Mouse (Mus musculus): ENCODE measurements around the gene Iqcf3.

The Iqcf3 gene

DNA sequence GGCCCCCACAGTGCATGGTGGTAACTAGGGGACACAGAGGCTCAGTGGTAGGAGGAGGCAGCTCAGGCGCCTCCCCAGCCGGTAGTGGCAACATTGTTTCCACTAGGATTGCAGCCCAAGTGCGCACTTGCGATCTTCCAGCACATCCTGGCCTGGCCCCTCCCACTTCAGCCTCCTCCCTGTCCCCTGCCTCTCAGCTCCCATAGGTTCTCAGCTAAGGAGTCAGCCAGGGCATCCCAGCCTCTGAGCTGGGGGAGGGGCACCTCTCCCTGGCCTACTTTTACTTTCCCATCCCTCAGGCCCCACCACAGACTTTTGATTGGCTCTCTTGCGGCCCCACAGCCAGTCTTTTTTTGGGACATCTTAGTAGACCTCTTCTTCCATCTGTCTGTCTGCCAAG is 89.5 kb downstream of the Iqcf3 start:
- DNase-seq (ENCODE audit: low spot score in 2 of 2): peak; percentile 64 to 67

GRCm38 (mm10) chr9:106470991-106471750 is 90.3 kb downstream of the Iqcf3 start:
- DNase-seq (ENCODE audit: low spot score in 2 of 2): peak in 1 of 2 experiments; percentile 22

DNA sequence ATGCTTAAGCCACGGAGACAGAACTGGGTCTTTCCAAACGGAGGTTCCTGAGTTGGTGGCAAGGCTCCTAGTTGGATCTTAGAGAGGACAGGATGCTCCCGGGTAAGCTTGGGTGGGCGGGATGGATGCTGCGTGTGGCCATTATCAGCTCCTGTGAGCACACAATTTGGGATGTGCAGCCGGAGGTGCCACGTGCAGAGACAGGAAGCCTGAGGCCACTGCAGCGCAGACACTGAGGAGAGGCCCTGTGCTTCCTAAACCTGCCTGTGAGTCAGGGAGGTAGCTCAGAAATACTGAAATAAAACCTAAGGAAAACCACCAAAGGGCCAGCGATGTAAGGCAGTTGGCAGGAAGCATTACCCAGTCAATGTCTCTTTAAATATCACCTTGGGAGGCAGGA is 91.7 kb downstream of the Iqcf3 start:
- peak in 1 of 2 experiments; percentile 17 for DNase-seq (ENCODE audit: low spot score in 2 of 2)

DNA sequence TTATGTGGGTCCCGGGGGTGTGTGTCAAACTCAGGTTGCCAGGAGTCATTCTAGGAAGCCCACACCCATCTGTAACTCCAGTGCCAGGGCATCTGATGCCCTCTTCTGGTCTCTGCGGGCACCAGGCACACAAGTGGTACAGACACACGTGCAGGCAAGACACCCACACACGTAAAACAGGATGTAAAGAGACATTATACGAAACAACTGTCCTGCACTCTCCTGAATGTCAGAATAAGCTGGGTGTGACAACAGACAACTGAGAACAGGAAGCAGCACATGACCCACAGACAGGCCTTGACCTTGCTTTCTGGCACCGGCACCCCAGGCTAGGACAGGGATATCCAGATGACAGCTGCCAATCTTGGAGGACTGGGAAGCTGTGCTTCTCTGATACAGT is 92.1 kb downstream of the Iqcf3 start:
- DNase-seq (ENCODE audit: low spot score in 2 of 2): no peak

- no peak for DNase-seq (ENCODE audit: low spot score in 2 of 2)
Measured at GRCm38 (mm10) chr9:106467746-106468145, 93.7 kb downstream of the Iqcf3 start.

GRCm38 (mm10) chr9:106466721-106467120 is 94.7 kb downstream of the Iqcf3 start:
- no peak for DNase-seq (ENCODE audit: low spot score in 2 of 2)

- peak; percentile 71 to 76 for DNase-seq (ENCODE audit: low spot score in 2 of 2)
Measured at GRCm38 (mm10) chr9:106465571-106466200, 95.7 kb downstream of the Iqcf3 start, which contains the start of gene Gpr62. TSS of gene Gpr62 (minus strand) at chr9:106465938.

DNA sequence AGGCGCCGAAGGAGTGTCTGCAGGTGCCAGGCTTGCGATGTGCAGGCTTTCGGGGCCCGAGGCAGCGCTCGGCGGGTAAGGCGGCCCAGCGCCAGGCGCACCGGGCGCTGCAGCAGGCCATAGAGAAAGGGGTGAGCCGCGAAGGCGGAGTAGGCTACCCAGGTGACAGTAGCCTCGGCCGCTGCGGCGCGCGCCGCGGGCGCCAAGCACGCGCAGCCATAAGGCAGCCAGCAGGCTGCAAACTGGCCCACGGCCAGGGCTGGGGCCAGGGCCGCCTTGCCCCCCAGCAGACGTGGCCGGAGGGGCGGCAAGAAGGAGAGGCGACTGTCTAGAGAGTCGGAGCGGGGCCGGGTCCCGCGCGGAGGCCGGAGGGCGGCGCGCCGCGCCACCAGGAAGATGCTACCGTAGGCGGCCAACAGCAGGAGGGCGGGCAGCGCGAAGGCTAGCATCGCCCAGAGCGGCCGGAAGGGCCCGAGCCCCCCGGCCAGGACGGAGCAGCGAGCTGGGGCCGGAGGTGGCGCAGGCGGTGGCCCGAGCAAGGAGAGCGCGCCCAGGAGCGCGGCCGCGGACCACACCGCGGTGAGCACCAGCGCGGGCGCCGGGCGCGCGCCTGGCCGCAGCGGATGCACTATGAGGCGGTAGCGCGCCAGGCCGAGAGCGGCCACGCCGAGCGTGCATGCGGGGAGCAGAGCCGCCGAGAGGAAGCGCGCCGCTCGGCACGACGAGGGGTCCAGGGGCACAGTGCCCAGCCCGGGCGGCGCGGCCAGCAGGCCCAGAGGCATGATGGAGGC is 96.5 kb downstream of the Iqcf3 start:
- peak; percentile 86 to 88 for DNase-seq (ENCODE audit: low spot score in 2 of 2)

DNA sequence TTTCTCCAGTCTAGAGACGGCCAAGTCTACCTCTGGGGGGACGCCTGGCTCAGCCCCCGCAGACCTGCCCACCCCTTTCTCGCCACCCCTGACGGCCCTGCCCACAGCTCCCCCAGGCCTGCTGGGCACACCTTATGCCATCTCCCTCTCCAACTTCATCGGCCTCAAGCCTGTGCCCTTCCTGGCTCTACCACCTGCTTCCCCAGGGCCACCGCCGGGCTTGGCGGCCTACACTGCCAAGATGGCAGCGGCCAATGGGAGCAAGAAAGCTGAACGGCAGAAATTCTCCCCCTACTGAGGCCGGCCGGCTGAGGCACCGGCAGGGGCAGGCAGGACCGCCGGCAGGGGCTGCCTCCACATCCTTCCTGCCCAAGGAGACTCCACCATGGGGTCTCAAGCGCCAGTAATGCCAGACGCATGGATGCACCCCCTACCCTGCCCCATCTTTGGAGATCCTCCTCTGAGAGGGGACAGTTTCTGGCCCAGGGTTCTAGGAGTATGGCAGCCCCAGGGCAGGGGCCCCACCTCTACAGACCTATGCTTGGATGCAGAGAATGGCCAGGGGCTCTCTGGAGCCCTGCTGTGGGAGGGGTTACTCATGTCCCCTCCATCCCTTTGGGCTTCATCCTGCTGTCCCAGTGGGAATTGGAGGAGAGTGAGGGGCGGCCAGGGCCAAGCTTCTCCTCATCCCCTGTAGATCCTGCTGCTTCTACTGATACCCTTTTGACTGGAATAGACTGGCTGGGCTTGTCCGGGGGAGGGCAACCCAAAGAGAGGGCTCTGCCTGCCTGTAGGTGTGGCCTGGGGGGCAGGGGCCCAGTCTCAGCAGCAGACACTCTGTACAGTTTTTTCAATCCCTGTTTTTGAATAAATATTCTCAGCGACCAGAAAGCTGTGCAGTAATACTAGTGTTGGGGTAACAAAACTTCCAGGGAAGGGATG is 98.0 kb downstream of the Iqcf3 start:
- DNase-seq (ENCODE audit: low spot score in 2 of 2): no peak

DNA sequence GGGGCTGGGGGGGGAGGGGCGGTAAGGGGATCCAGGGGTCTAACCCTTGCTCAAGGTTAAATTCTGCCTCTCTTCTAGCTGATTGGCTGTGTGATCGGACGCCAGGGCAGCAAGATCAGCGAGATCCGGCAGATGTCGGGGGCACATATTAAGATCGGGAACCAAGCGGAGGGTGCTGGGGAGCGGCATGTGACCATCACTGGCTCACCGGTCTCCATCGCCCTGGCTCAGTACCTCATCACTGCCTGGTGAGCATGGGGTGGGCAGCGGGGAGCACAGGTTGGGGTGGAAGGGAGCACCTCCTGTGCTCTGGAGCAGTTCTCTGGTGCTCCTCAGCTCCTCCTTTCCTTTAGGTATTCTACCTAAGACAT is 99.0 kb downstream of the Iqcf3 start:
- no peak for DNase-seq (ENCODE audit: low spot score in 2 of 2)

DNA sequence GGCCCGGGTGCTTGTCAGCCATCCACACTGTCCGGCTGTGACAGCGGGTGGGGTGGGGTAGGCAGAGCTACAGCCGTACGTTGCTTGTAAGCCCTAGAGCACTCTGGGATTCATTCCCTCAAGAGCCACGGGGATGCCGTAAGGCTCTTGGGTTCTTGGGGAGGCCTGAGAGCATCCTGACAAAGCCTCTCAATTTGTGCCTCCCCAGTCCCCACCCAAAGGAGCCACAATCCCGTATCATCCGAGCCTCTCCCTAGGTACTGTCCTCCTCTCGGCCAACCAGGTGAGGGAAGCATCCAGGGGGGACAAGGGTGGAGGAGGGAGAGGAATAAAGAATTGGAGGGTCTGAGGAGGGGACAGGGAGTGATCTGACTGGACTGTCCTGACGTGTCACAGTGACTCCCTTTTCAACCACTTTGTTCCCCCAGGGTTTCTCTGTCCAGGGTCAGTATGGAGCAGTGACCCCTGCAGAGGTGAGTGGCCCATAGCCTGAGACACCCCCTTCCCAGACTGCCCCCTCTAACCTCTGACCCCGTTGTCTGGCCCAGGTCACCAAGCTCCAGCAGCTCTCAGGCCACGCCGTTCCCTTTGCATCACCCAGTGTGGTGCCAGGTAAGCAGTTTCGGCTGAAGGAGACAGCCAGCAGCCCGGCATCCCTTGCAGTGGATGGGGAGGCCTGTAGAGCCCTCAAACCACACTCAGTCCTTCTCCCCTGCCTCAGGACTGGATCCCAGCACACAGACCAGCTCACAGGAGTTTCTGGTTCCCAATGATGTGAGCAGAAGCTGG is 99.6 kb downstream of the Iqcf3 start:
- no peak for DNase-seq (ENCODE audit: low spot score in 2 of 2)

- DNase-seq (ENCODE audit: low spot score in 2 of 2): no peak
Measured at GRCm38 (mm10) chr9:106461026-106461415, 100.4 kb downstream of the Iqcf3 start.

GRCm38 (mm10) chr9:106460401-106461025 is 100.9 kb downstream of the Iqcf3 start:
- DNase-seq (ENCODE audit: low spot score in 2 of 2): no peak

- DNase-seq (ENCODE audit: low spot score in 2 of 2): no peak
Measured at GRCm38 (mm10) chr9:106459946-106460345, 101.5 kb downstream of the Iqcf3 start.

DNA sequence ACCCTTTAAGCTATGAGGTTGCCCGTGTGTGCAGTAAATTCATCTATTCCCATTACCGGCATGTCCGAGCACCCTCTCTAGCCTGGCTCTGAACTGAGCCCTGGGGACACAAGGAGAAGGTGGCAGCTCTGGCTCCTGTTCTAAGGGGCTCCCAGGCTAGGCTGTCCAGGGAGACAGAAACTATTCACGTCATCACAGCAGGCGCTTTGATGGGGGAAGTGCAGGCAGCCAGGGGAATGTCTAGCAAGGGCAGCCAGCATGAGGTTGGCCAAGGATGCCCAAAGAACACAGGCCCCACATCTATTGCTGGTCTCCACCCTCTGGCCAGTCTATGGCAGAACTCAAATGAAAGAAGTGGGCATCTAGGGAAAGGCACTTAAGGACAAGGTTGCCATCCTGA is 103.5 kb downstream of the Iqcf3 start:
- DNase-seq (ENCODE audit: low spot score in 2 of 2): no peak

GRCm38 (mm10) chr9:106457163-106457559 is 104.3 kb downstream of the Iqcf3 start:
- DNase-seq (ENCODE audit: low spot score in 2 of 2): no peak

- peak in 1 of 2 experiments; percentile 59 for DNase-seq (ENCODE audit: low spot score in 2 of 2)
Measured at GRCm38 (mm10) chr9:106456325-106457162, 104.9 kb downstream of the Iqcf3 start.

DNA sequence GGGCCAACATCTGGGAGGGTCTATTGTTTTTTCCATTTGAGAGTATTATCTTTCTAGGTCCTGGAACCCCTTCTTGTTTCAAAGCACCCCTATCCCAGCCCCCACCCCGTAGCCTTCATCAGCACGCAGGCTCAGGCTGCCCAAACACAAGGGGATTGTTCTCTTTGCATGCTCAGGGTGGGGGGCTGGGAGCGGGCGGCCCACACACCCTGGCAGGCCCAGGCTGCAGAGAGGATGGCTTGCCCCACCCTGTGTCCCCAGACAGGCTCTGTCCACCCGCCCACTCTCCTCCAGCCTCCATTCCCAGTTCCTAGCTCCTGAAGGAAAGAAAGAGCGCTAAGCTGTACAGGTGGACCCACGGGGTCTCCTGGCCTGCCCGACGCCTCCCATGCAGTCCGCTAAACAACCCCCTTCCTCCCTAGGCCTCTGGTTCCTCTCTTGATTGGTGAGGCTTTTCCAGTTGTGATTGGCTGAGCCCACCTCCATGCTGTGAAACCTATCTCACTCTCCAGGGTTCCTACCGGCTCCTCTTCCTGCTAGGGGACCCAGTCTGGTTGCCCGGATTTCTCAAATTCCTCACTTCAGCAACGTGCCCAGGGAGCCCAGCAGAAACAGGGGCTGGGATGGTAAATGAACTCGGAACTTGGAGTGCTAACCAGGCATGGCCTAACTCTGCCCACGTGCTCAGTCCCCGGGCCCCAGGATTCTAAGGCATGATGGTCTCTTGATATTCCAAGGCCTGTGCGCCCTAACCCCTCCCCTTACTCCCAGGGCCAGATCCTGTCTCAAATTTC is 106.3 kb downstream of the Iqcf3 start:
- DNase-seq (ENCODE audit: low spot score in 2 of 2): peak; percentile 74 to 84

All from right cerebral cortex, postnatal 10 days (tissue).